Mouse (Mus musculus): ENCODE measurements at regions not wholly inside any gene's neighbourhood (a gene's known extent, or its start where the extent isn't known, plus 50 kb on each side); places are given as distances from the start of the nearest gene placed in this dataset.
"Not testable (repeated sequence)": the region's sequence is repeated elsewhere in the genome, so short reads cannot be mapped to it uniquely, and the experiment has no call there.

- TF ChIP-seq MAFK (IDR thresholded peaks at IDR 0.05; ENCODE audit: insufficient read depth, low read depth, low read length); ZNF384 (IDR thresholded peaks at IDR 0.05; ENCODE audit: low read depth, low read length): not testable (repeated sequence)
Measured at GRCm38 (mm10) chr7:73686245-73686644, 53.9 kb upstream of the Fam174b start.
